Mouse (Mus musculus): Measurements from ENCODE around the gene Faah. TPM values are rescaled to one million over a fixed set of nuclear protein-coding genes. Genes with fewer than 3 reads are reported as not detected.

The Faah gene
- polyA plus RNA-seq, 1 experiment = 31.3 TPM

- Histone ChIP-seq H3K36me3 (ENCODE audit: control insufficient read depth, insufficient read depth, low read length) (no peaks in the 10 kb centered on the region), H3K27me3 (ENCODE audit: control insufficient read depth, insufficient read depth, low read length) (no peaks in the 10 kb centered on the region), H3K4me3 (ENCODE audit: extremely low read depth, insufficient read depth, insufficient read length) (no peak overlapping the region), H3K27ac (ENCODE audit: insufficient read depth, low read length) (no peak overlapping the region), H3K4me1 (ENCODE audit: control insufficient read depth, insufficient read depth, insufficient read length) (no peaks in the 10 kb centered on the region)
- 38% methylated on average over 4 of the region's 4 CpGs for WGBS
- no peak for DNase-seq (ENCODE audit: low read depth in 1 of 2, low spot score in 2 of 2)
- TF ChIP-seq POLR2A (IDR thresholded peaks at IDR 0.05; ENCODE audit: low read depth, low read length) = no peak
Measured at GRCm38 (mm10) chr4:116001206-116001605, 16.5 kb downstream of the Faah start.

DNA sequence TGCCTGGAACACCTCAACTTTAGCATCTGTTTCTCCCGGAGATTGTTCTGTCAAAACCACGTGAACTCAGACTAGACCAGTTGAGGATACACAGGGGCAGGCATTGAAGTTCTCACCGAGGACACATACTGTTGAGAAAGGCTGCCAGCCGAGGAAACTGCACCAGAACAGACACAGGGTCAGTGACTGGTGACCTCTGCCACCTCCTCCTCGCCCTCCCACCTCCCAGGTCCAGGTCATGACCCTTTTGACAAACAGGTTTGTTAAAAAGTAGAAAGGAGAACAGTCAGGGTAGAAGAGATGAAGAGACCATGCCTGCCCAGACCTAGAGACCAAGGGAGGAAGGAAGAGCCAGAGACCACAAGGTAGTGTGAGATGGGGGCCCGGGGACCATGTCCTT, 17.1 kb downstream of the Faah start:
- TF ChIP-seq POLR2A (IDR thresholded peaks at IDR 0.05; ENCODE audit: low read depth, low read length) (no peak), CTCF (IDR thresholded peaks at IDR 0.05; ENCODE audit: extremely low read depth, insufficient read depth, insufficient read length, insufficient replicate concordance) (no peak)
- H3K27me3 ChIP-seq (ENCODE audit: control insufficient read depth, insufficient read depth, low read length) = no peaks in the 10 kb centered on the region
- WGBS = 49% methylated on average over 6 of the region's 6 CpGs
- H3K4me1 ChIP-seq (ENCODE audit: control insufficient read depth, insufficient read depth, insufficient read length) = no peaks in the 10 kb centered on the region
- no peaks in the 10 kb centered on the region for H3K36me3 ChIP-seq (ENCODE audit: control insufficient read depth, insufficient read depth, low read length)
- DNase-seq (ENCODE audit: low read depth in 1 of 2, low spot score in 2 of 2) = no peak
- no peak overlapping the region for H3K4me3 ChIP-seq (ENCODE audit: extremely low read depth, insufficient read depth, insufficient read length)
- H3K27ac ChIP-seq (ENCODE audit: insufficient read depth, low read length) = no peak overlapping the region

- Histone ChIP-seq H3K4me1 (ENCODE audit: control insufficient read depth, insufficient read depth, insufficient read length) (no peaks in the 10 kb centered on the region), H3K36me3 (ENCODE audit: control insufficient read depth, insufficient read depth, low read length) (no peaks in the 10 kb centered on the region), H3K4me3 (ENCODE audit: extremely low read depth, insufficient read depth, insufficient read length) (no peak overlapping the region), H3K27me3 (ENCODE audit: control insufficient read depth, insufficient read depth, low read length) (no peaks in the 10 kb centered on the region), H3K27ac (ENCODE audit: insufficient read depth, low read length) (no peak overlapping the region)
- no peak for TF ChIP-seq CTCF (IDR thresholded peaks at IDR 0.05; ENCODE audit: extremely low read depth, insufficient read depth, insufficient read length, insufficient replicate concordance)
- no peak for TF ChIP-seq POLR2A (IDR thresholded peaks at IDR 0.05; ENCODE audit: low read depth, low read length)
- WGBS = 77% methylated on average over 4 of the region's 4 CpGs
- no peak for DNase-seq (ENCODE audit: low read depth in 1 of 2, low spot score in 2 of 2)
Measured at GRCm38 (mm10) chr4:115996729-115997128, 21.0 kb downstream of the Faah start.

GRCm38 (mm10) chr4:115995376-115995730, 22.4 kb downstream of the Faah start:
- 88% methylated on average over 2 of the region's 2 CpGs for WGBS
- H3K27ac ChIP-seq (ENCODE audit: insufficient read depth, low read length) = no peak overlapping the region
- no peaks in the 10 kb centered on the region for H3K36me3 ChIP-seq (ENCODE audit: control insufficient read depth, insufficient read depth, low read length)
- H3K4me3 ChIP-seq (ENCODE audit: extremely low read depth, insufficient read depth, insufficient read length) = no peak overlapping the region
- no peaks in the 10 kb centered on the region for H3K27me3 ChIP-seq (ENCODE audit: control insufficient read depth, insufficient read depth, low read length)
- no peak for TF ChIP-seq POLR2A (IDR thresholded peaks at IDR 0.05; ENCODE audit: low read depth, low read length)
- no peak for TF ChIP-seq CTCF (IDR thresholded peaks at IDR 0.05; ENCODE audit: extremely low read depth, insufficient read depth, insufficient read length, insufficient replicate concordance)
- DNase-seq (ENCODE audit: low read depth in 1 of 2, low spot score in 2 of 2) = no peak
- no peaks in the 10 kb centered on the region for H3K4me1 ChIP-seq (ENCODE audit: control insufficient read depth, insufficient read depth, insufficient read length)

GRCm38 (mm10) chr4:115994662-115995375, 22.9 kb downstream of the Faah start:
- Histone ChIP-seq H3K4me1 (ENCODE audit: control insufficient read depth, insufficient read depth, insufficient read length) (no peaks in the 10 kb centered on the region), H3K4me3 (ENCODE audit: extremely low read depth, insufficient read depth, insufficient read length) (no peak overlapping the region), H3K36me3 (ENCODE audit: control insufficient read depth, insufficient read depth, low read length) (no peaks in the 10 kb centered on the region), H3K27me3 (ENCODE audit: control insufficient read depth, insufficient read depth, low read length) (no peaks in the 10 kb centered on the region), H3K27ac (ENCODE audit: insufficient read depth, low read length) (no peak overlapping the region)
- DNase-seq (ENCODE audit: low read depth in 1 of 2, low spot score in 2 of 2) = no peak
- no peak for TF ChIP-seq POLR2A (IDR thresholded peaks at IDR 0.05; ENCODE audit: low read depth, low read length)
- TF ChIP-seq CTCF (IDR thresholded peaks at IDR 0.05; ENCODE audit: extremely low read depth, insufficient read depth, insufficient read length, insufficient replicate concordance) = no peak
- 91% methylated on average over 16 of the region's 16 CpGs for WGBS

- Histone ChIP-seq H3K27ac (ENCODE audit: insufficient read depth, low read length) (no peak overlapping the region), H3K27me3 (ENCODE audit: control insufficient read depth, insufficient read depth, low read length) (no peaks in the 10 kb centered on the region), H3K36me3 (ENCODE audit: control insufficient read depth, insufficient read depth, low read length) (no peaks in the 10 kb centered on the region), H3K4me3 (ENCODE audit: extremely low read depth, insufficient read depth, insufficient read length) (no peak overlapping the region), H3K4me1 (ENCODE audit: control insufficient read depth, insufficient read depth, insufficient read length) (no peaks in the 10 kb centered on the region)
- no peak for TF ChIP-seq POLR2A (IDR thresholded peaks at IDR 0.05; ENCODE audit: low read depth, low read length)
- no peak for TF ChIP-seq CTCF (IDR thresholded peaks at IDR 0.05; ENCODE audit: extremely low read depth, insufficient read depth, insufficient read length, insufficient replicate concordance)
- no peak for DNase-seq (ENCODE audit: low read depth in 1 of 2, low spot score in 2 of 2)
- 76% methylated on average over 7 of the region's 7 CpGs for WGBS
Measured at GRCm38 (mm10) chr4:115989382-115989781, 28.3 kb downstream of the Faah start.

DNA sequence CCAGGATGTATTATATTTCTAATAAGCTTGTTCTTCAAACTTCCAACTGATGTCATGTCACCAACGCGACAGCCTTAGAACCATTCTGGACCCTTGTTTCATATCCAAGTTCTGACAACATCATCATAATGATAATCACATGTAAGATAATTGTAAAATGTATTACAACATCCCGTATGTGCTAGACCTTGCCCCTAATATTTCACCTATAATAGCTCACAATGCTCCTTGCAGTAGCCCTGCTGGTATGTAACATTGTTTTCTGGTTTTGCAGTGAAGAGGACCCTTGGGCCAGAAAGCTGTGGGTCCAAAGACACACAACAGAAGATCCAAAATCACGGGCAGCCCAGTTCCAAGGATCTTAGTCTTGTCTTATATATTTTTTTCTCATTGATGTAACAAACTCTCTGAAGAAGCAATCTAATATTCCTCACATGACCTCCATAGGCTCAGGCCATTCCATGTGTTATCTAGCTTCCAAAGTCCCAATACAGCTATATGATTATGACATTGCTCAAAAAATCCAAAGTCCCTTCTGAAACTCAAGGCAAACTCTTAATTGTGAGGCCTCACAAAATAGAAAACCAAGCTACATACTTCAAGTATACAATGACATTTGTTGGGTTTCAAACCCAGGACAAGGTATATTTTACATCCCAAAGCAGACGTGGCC, 29.7 kb downstream of the Faah start:
- WGBS = 78% methylated on average over 5 of the region's 5 CpGs

More for the DNA sequence above, 29.7 kb downstream of the Faah start:
- no peaks in the 10 kb centered on the region for H3K4me1 ChIP-seq (ENCODE audit: control insufficient read depth, insufficient read depth, insufficient read length)
- TF ChIP-seq POLR2A (IDR thresholded peaks at IDR 0.05; ENCODE audit: low read depth, low read length) (no peak), CTCF (IDR thresholded peaks at IDR 0.05; ENCODE audit: extremely low read depth, insufficient read depth, insufficient read length, insufficient replicate concordance) (no peak)
- no peak for DNase-seq (ENCODE audit: low read depth in 1 of 2, low spot score in 2 of 2)
- H3K36me3 ChIP-seq (ENCODE audit: control insufficient read depth, insufficient read depth, low read length) = no peaks in the 10 kb centered on the region
- no peaks in the 10 kb centered on the region for H3K27me3 ChIP-seq (ENCODE audit: control insufficient read depth, insufficient read depth, low read length)
- no peak overlapping the region for H3K4me3 ChIP-seq (ENCODE audit: extremely low read depth, insufficient read depth, insufficient read length)
- no peak overlapping the region for H3K27ac ChIP-seq (ENCODE audit: insufficient read depth, low read length)

Data from spleen, adult 2 months (tissue).